Mouse (Mus musculus) adrenal gland, postnatal 25 days (tissue): ENCODE results near the gene Tmem170b. TPM values are rescaled to one million over a fixed set of nuclear protein-coding genes. Genes with fewer than 3 reads are reported as not detected.

Source experiments
- DNase-seq: peaks from one replicate; pipeline ENCODE4 v3.0.0; 2021; ENCODE audit warnings: mixed read lengths
- total RNA-seq: library from RNA; stranded (reverse); gene quantifications from 2 replicates; pipeline ENCODE4 v1.2.3, GENCODE M21; 2021

Gene Tmem170b
- total RNA-seq, 1 experiment from 2014 or later = 30.1 TPM

GRCm38 (mm10) chr13:41614539-41614938 is 8.8 kb downstream of the Tmem170b start:
- no peak for DNase-seq

DNA sequence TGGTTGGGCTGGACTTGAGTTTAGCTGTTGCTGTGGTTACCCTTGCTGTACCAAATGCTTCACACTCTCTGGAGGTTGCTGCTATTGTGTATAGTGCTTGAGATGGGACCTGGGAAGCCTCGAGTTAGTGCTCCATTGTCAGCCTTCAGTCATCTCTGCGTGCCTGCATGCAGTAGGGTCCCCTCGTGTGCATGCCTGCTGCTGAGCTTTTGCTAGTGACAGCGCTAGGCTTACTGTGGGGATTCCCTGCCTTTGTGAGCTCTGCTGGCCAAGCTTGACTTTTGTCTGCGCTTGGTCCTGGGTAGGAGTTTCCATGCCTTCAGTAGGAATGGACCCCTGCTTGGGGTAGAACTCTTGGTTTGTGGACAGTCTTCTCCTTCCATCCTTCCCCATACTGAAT is 9.3 kb downstream of the Tmem170b start:
- no peak for DNase-seq

DNA sequence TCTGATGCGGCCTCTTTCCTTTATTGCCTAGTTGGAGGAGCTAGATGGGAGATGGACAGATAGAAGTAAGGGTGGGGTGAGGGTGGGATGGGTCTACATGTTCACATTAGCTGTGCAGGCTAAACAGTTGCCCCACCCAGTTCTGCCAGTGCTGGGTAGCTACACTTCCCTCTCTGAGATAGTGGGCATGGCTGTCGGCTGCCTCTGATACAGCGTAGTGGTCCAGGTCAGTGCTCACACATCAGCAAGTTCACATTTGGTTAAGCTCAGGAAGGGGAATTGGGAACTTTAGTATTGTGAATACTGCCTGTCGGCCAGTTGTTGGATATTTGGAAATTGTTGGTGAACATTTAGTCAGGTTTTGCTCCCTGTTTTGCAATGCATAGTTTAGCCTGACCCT is 13.8 kb downstream of the Tmem170b start:
- no peak for DNase-seq

DNA sequence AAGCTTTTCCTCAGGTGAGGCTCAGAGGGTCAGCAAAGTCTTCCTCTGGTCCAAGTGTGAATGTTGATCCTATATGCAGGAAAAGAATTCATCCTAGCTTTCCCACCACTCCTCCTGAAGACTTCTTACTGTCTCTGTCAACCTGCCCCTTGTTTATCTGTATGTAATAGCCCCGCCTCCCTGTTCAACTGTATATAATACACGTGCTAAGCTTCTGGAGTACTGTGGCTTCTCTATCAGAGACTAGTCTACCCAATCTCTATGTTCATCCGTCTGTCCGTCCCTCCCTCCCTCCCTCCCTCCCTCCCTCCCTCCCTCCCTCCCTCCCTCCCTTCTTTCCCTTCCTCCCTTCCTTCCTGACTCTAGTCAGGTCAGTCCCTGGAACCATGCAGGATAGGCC is 14.4 kb downstream of the Tmem170b start:
- DNase-seq = no peak

DNA sequence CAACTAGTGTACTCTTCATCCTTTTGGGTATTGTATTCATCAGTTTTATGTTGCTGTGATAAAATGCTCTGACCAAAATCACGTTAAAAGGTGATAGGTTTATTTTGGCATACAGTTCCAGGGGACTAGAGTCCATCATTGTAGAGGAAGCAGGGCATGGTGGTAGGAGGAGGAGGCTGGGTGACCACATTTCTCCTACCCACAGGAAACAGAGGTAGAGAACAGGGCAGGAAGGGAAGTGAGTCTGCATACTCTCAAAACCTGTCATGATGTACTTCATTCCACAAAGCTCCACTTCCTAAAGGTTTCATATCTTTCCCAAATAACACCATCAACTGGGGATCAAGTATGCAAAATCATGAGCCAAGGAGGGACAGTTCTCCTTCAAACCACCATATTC is 18.4 kb downstream of the Tmem170b start:
- DNase-seq = no peak

DNA sequence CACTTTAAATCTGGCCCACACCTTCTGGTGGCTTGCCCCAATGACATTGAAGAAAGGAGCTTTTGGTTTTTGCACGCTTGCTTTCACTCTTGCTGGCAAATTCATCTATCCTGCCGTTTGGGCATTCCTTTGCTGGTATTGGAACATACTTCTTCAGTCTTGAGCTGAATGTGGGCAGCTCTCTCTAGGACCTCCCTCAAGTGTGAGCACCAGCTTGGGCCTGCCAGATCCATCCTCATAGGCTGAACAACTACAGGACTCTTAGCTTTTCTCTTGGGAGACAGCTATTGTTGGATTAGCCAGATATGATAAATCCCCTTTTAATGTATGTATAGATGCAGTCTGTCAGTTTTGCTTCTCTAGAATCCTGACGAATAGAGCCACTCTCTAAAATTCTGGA is 19.5 kb downstream of the Tmem170b start:
- DNase-seq = no peak

DNA sequence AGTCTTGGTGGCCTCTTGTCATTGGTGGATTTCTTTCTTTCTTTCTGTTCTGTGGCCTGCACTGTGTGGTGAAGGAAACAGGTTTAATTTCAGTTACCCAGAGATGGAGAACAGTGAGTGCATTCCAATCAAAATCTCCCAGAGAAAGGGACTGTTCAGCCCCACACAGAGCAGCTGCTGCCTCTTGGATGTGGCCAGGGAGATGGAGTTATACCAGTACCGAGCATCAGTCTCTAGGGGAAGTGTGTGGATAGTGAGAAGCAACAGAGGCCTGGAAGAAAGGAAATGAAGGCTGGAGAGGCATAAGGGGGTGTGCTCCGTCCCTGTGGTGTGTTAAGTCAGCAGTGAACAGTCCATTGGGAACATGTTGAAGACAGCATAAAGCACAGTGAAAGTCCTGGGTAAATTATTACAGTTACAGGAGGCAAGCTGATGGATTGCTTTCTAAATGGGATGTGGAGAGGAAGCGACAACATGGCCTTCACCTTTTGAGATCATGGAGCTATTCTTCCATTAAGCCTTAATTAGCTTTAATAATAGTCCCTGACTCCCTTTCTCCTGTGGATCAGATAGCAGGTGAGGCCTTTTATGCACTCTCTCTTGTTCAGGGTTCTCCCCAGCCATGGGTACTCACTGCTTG is 21.7 kb downstream of the Tmem170b start:
- no peak for DNase-seq

- DNase-seq = peak; percentile 70
Observed at GRCm38 (mm10) chr13:41634401-41634818, 28.7 kb downstream of the Tmem170b start.

GRCm38 (mm10) chr13:41638083-41638482 is 32.4 kb downstream of the Tmem170b start:
- no peak for DNase-seq

GRCm38 (mm10) chr13:41642851-41643250 is 37.1 kb downstream of the Tmem170b start:
- DNase-seq = peak; percentile 39

DNA sequence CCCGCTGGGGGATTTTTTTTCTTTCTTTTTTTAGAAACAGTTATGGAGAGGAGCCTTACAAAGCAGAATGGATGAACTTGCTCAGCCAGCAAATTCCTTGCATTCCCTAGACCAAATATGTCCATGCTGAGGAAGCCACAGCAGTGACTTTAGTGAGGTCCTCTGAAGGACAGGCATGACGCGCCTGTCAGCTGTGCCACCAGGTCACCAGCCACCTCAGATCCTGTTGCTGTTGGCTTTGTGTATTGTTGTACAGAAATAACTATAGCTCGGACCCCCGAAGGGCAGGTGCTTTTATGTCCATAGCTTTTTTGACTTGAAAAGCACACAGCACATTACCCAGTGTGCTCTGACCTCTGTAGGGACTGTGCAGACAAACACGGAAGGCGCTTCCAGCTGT is 38.1 kb downstream of the Tmem170b start:
- peak; percentile 19 for DNase-seq

DNA sequence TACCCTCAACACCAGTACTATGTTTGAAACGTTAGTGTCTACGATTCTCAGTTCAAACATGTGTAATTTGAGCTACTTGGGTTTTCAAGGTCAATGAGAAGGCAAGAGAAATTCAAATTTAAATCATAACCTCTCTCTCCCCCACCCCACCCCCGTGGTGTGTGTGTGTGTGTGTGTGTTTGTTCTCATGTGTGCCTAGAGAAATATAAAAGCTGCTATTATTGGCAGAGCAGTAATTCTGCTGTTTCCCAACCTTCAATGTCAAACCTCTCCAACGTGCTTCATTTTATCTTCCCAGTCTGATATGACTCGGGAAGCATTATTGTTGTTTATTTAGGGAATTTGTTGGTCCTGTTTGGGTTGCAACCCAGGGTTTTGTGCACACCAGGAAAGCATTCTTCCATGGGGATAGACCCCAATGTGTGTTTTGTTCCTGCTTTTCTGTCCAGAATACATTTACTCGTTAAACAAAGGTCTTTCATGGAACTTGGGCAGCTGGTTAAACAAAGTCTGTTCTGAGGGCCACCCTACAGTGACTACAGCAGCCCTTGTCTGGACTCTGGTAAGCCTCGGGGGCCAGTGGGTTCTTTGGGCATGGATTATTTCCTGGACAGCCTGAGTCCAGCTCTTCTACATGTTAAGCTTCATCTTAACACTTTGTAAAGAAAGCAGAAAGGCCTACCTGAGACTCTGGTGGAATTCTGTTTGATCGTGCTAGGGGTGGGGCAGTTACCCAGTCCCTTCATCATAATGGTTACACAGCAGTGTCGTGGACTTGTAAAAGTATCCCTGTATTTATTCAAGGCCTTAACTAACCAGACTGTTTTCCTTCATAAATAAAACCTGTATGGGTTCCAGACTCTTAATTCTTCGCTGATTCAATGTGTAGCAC is 39.1 kb downstream of the Tmem170b start:
- no peak for DNase-seq

- DNase-seq = no peak
Observed at GRCm38 (mm10) chr13:41645483-41645859, 39.8 kb downstream of the Tmem170b start.

DNA sequence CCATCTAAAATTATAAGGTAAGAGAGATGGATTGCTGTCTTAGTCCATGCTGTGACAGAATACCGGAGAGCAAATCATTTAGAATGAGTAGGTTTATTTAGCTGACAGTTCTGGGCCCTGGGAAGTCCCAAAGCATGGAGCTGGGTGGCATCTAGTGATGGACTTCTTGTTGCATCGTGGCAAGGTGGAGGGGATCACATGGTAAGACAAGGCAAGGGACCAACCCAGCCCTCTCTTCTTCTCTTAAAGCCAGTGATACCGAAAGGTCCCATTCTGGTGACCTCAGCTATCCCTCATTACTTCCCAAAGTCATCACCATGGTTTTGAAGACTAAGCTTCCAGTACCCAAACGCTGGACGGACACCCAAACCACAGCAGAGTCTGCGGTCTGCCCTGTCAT is 42.3 kb downstream of the Tmem170b start:
- DNase-seq = no peak

DNA sequence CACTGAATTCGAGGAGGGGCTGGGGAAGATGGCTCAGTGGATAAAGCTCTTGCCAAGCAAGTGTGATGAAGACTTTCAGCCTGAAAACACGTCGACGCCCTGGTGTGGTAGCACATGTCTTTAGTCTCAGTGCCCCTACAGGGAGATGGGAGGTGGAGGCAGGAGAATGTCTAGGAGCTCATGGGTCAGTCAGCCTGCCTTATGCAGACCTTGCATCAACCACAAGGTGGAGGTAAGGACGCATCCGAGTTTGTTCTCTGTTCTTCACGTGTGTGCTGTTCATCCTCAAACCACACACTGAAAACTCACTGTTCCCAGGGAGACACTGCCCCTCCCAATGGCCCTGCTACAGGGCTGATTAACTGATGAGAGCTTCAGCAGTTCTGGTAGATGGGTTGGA is 45.0 kb downstream of the Tmem170b start:
- no peak for DNase-seq

DNA sequence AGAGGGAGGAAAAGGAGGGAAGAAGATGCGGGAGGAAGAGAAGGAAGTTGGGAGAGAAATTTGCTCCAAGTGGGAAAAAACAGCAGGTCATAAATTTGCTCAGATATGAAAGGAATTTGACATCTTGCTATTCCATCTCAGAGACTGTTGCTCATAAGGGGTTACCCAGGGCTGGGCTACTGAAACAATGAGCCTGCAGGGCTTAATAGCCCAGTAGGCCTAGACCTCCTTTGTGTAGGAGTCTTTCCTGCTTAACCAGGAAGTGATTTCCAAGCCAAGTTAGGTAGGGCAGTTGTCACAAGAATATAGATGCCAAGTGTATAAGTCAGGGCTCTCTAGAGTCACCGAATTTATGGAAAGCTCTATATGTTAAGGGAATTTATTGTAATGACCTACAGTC is 48.1 kb downstream of the Tmem170b start:
- no peak for DNase-seq

- DNase-seq = no peak
Observed at GRCm38 (mm10) chr13:41655576-41656090, 49.9 kb downstream of the Tmem170b start.

- DNase-seq = no peak
Observed at GRCm38 (mm10) chr13:41660052-41660793, 54.5 kb downstream of the Tmem170b start.

- no peak for DNase-seq
Observed at GRCm38 (mm10) chr13:41661116-41661515, 55.4 kb downstream of the Tmem170b start.

DNA sequence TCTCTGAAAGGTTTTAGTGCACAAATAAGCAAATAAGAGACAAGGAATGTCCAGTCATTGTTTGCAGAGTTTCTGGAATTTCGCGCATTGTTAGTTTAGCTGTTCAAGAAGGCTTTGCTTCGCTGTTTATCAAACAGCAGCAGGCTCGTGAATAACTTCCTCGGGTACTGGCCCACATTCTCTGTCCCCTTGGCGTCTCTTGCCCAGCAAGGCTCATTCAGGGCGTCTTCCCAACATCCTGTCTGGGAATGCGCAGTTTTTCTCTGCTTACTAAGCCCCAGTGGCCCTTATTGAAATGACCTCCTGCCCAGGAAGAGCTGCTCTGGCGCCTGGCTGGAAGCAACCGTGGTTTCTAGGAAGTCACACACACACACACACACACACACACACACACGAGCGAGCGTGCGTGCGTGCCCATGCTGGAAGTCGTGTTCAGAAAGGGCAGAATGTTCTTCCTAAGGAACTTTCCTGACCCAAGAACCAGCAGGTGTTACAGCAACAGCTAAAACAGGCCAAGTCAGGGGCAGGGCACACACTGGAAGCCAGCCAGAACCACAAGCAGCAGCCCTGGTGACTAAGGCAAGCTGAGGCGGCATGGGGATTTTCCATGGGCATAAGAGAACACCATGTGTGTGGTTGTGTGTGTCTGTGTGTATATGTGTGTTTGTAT is 56.8 kb downstream of the Tmem170b start:
- peak; percentile 83 for DNase-seq

- no peak for DNase-seq
Observed at GRCm38 (mm10) chr13:41663501-41664195, 57.9 kb downstream of the Tmem170b start.

DNA sequence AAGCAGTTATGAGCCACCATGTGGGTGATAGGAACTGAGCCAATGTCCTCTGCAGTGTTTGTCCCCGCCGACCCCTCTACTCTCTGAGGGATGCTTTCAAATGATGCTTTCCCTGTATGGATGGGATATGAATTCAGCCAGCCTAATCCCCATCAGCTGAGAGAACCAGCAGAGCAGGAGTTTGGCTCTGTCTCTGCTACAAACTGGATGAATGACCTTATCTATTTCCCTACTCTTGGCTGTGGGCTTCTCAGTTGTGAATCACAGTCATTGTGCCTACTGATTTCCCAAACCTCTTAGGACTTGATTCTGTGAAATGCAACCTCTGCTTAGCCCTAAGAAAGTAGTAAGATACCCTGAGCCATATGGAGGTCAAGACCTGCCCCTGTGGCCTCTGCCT is 64.2 kb downstream of the Tmem170b start:
- DNase-seq = no peak
